Mouse (Mus musculus) ES-CJ7 (cell line): ENCODE results near the gene Sfr1.
A peak's percentile ranks its signal among the peaks of the same experiment; 100 is the strongest.

ENCODE experiments used
- DNase-seq: peaks from one replicate; pipeline ENCODE4 v3.0.0; 2011; ENCODE audit warnings: low read depth, low spot score

Sfr1 gene

DNA sequence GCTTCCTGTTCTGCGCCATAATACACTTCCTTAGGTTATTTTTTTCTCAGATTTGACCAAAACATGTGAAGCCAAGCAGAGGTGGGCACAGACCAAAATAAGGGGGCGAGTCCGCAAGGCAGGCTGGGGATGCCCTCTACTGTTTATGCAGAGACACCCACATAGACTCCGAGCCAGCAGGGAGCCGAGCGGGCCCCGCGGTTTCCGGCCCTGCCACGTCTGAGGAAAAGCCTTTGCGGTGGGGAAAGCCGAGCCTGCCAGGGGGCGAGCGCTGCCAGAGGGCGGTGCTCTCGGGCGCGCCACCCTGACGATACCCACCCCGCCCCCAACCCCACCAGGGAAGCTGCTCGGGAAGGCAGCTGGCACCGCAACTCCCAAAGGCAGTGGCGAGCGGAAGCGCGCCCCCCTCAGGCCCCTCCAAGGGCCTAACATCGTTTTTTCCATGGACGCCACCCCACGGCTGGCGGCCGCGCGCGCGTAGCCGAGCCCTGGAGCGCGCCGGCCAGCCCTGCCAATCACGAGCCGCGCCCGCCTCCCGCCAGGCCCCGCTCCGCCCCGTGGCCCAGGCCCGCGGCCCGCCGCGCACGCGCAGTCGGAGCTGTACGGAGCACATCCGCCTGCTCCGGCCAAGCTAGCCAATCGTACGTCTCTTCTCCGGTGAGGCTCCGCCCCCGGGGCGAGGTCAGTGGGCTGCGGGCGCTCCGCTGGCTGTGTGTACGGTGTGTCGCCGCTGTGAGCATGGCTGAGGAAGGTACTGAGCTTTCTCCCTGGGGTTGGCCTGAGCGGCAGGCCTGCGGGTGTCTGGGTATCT, at the start of gene Sfr1:
Sfr1 (plus strand) TSS at position 612 of the 811 bp plus-strand sequence.
- peak; percentile 96 for DNase-seq

DNA sequence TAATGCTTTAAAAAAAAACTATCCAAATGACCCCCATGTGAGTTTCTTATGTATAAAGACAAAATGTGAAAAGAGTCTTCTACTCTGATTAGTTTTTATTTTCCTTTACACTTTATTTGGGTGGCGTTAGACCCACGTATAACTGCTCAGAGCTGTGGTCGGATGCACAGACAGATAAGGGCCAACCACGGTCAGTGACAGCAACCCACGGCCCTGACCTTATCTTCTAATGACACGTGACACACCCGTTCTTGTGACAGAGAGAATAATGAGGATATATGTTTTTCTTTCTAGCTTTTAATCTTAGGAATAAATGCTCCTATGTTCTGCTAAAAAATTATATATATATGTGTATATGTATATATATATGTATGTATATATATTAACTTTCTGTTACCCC, 41.9 kb upstream of the Sfr1 start:
- DNase-seq, result no peak

DNA sequence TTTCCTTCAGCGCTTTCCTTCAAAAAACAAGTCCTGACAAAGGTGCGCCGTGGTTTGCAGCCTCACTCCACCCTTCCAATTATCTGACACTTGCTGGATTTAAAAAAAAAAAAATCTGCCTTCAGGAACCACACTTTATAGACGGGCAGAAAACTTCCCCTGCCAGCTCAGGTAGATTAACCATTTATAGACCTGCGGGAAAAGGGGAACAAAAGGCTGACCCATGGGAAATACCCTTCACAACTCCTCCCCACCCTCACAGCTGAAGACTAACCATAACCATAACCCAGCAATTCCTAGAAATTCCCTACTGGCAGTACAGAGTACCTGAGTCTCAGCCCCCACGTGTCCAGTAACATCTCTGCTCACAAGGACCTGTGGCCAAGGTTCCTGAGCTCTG, 39.5 kb upstream of the Sfr1 start, which contains the start of gene Col17a1:
Col17a1 (minus strand) TSS at position 101 of the 400 bp plus-strand sequence.
- DNase-seq, result no peak

DNA sequence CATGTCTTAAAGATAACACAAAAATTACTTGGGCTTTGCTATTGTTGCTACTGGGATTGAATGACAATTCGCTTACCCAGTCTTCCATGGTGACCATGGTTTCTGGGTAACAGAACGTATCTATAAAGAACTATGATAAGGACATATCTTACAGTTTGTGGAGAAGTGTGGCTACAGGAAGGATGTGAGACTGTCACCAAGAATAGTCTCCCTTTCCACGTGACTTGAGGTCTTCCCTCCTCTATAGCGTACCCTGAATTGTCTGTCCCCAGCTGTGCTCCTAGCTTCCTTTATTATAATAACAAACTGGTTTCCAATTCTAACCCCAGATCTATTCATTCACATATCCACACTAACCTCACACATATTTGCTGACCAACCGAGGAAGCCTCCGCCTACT, 35.8 kb upstream of the Sfr1 start:
- no peak for DNase-seq

DNA sequence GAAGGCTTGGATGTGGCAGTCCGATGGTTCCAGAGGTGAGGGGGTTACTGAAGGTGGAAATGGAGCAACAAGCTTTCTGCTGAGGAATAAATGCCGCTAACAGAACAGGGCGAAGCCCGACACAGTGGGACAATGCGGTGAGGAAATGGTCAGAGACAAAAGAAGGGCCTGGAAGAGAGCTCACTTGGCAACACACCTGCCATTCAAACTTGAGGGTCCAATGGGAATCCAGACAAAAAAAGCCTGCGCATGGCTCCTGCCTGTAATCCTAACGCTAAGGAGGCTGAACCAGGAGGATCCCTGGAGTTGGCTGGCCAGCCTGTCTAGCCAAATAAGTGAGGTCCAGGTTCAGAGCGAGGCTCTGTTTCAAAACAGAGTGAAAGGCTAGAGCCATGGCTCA, 35.1 kb upstream of the Sfr1 start:
- peak; percentile 68 for DNase-seq

DNA sequence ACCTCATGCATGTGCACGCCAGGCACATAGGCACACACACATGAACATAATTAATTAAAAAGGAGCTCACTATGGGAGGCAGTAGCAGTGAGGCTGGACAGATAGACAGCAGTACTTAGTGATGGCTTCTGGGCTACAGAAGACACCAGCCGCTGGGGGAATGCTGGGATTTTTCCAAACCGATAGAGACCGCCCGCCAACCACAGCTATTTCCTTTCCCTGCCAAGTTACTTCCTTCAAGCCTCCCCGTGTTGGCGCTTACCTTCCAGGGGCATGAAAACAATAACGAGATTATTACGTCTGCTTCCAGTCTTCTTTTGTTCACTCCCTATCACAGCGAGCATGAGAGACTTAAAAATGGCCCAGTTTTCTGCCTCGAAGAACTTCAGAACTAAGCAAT, 34.4 kb upstream of the Sfr1 start:
- DNase-seq, result no peak

DNA sequence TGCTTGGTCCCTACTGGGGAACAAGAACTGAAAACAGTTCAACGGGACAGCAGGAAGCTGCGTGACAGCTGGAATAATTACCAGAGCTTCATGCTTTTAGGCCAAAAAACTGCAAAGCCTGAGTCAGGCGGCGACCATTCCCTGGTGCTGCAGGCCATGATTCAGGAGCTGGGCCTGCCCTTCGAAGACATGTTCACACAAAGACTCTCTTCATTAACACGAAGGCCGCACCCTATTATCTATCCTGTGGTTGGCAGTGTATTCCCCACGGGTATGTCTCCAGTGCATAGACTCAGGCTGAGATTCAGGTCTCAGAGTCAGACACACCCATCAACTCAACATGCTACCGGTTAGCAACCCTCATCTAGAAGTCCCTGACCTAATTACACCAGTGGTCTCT, 33.2 kb upstream of the Sfr1 start:
- DNase-seq, result no peak

DNA sequence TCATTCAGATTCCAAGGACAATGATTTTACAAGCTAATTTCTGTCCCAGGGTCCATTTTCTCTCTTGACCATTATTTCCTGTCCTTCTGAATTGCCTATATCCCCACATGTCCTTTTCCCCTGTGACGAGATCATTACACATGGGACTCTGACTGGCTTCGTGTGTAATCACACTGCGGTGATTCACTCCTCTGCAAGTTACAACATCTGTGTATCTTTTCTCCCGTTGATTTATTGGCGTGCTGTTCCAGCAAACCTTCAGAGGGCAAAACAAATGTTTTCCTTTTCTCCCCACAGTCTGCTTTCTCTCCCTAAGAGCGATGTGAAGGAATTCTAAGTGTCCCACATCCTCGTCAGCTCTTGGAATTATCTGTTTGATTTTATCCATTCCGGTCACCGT, 31.7 kb upstream of the Sfr1 start:
- no peak for DNase-seq

DNA sequence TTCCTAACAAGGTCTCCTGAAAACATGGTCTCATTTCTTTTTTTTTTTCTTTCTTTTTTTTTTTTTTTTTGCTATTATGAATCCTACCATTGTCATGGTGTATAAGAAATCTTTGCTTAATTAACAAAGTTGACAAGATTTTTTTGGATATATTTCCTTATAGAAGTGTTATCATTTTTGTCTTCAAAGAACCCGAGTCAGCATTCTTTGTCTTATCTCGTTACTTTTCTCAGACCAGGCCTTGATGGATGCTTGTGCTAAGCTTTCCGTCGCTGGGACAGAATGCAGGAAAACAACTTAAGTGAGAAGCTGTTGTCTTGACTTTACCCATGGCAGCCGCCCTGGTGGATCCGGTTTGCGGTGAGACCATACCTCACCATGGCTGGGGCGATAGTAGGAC, 31.0 kb upstream of the Sfr1 start:
- DNase-seq, result no peak

DNA sequence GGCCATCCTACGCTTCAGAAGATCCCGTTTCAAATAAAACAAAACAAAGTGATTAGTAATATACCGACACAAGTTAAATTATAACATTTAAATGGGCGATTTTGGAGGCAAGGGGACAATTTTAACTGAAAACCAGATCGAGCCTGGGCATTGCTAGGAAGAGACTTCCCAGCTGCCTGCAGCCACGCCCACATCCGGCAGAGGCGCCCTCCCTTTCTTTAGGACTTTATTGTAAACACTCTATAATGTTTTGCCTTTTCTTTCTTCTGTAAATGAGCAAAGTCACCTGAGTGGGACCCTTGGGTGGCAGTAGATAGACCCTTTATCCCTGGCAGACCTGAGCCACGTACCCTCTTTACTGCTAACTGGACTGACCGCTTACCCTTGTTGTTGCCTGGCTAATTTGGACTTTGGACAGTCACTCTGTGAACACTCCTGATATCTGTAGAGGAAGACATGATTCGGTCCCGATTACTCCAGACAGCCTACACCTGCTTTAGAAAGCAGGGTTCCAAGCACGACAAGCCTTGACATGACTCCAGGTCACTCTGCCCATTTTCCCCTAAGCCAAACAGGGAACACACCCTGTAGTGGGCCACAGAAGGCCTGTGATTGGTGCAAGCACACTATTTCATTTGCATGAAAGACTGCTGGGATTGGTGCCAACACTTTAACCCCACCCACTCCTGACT, 26.3 kb upstream of the Sfr1 start:
- peak; percentile 80 for DNase-seq

DNA sequence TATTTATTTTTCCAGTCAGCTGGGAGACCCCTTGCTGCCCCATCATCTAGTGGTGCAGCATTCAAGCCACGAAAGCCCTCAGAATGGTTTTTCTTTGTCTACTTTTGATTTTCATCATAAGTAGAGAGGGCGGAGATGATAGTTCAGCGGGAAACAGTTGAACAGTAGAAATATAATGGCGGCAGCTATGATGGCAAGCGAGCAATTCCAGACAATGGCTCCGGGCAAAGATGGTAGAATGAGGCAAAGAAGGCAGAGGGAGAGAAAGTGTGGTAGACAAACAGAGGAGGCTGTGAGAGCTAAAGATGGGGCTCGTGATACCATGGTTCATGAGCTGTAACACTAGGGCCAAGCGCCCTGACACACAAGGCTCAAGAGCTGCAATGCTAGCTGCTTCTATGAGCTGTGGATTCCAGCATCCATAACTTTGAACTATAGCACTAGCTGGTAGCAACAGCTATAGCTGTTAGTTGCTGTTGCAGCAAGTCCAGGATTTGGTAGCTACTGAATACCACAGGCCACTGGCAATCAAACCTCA, 25.6 kb upstream of the Sfr1 start:
- DNase-seq, result peak; percentile 78

DNA sequence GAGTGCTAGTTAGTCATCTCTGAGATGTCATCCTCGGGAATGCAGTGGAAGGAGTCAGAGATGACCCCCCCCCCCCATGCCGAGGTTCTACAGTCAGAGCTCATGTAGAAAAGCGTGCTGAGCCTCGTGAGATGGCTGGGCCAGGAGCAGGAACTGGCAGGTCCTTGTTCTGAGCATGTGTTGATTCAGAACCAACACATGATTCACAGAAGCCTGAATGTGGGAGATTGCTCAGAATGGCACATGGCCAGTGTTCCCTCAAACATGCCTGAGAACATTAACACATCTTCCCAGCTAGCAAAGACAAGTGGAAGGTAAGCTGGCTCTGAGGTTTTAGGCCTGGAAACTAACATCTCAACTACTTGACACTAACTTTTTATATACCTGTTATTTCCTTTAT, 21.1 kb upstream of the Sfr1 start:
- no peak for DNase-seq

DNA sequence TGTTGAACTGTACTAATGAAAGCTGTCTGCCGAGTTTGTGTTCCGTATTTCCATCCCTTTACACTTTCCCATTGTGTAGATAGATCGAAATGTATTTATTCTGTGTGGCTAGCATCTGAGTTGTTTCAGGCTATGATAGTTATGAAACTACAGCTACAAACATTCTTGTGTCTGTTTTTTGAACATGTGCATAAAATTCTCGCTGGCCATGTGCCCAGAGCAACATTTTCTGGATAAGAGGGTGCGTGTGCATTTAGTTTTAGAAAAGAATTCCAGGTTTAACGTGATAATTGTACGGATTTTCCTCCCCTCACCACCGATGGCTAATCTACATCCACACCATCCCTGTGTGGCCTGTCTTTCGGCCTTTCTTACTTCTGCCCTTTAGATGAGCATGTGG, 18.0 kb upstream of the Sfr1 start:
- DNase-seq, result no peak

DNA sequence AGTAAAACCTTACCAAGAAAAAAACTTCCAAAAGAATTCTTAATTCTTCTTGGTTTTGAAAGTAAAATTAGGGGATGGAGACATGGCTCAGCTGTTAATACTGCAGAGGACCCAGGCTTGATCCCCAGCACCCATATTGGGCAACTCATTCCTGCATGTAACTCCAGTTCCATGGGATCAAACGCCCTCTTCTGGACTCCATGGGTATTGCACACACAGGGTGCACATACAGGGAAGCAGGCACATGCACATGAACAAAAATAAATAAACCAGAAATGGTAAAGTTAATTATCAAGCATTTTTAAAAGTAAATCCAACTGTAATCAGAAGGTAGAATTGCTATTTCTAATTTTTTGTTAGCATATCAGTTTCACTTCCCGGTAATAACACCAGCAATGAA, 15.3 kb upstream of the Sfr1 start:
- peak; percentile 35 for DNase-seq

DNA sequence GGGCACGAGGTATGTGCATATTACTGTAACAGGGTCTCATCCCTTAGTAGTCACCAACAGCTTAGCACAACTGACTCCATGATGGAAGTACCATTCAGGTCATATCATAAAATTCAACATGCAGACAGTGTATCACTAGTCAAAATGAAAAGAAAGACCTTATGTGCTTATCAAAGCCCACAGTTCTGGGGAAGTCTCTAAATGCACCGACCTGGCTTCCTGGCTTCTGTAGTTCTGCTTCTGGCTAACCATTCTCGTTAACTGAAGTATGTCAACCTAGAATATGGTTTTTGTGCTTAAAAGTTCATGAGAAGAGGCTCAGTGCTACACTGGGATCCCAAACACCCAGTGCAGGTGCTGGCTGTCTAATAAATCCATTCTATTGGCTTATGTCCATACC, 12.3 kb upstream of the Sfr1 start:
- no peak for DNase-seq

DNA sequence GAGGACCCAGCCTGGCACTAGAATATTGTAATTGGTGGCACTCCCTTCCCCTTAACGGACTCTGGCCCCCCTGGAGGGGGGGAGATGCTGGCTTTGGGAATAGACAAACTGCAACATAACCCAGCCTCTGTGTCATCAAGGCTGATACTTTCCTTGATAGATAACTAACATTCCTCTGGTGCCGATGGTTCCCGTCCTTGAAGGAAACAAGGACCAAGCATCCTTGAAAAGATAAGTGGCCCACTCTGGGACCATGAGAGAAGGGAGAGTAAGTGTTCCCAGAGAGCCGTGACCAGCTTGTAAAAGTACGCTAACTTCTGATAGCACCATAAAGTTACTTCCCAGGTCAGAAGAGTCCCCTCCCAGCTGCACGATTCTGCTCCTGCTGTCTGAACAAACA, 9.0 kb upstream of the Sfr1 start:
- no peak for DNase-seq

DNA sequence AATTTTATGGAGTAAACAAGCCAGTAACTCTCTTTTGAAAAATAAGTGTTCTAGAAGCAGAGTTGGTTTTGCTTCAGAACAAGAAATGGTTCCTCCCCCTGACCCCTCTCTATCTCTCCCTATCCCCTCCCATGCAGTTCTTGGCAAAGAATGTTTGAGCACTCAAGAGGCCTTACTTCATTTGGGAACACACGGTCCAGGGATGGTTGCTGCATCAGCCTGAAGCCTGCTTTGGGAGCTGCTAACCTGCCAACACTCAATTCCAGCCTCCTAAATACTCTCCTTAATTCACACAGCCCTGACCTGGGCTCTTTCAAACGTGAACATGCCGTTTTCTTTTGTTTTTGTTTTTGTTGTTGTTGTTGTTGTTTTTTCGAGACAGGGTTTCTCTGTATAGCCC, 6.6 kb upstream of the Sfr1 start:
- DNase-seq, result no peak

DNA sequence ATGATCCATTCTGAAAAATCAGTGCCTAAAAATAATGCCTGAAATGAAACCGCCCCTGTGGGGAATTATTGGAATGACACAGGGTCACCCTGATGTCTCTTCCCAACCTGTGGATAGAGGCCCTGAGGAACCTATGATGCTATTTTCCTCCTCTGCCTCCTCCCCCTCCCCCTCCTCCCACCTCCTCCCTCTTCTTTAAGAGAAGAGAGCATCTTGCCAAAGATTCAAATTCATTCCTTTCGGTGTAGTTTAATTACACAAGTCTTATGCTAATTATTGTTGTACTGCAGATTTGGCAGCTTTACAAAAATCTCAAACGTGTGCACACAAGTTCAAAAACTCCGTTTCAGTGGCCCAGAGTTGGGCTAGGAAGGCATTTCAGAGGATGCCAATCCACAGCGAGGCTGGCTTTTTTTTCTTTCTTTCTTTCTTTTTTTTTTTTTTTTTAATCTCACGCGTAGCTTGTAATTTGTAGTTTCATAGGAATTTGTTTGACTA, 5.8 kb upstream of the Sfr1 start:
- no peak for DNase-seq

DNA sequence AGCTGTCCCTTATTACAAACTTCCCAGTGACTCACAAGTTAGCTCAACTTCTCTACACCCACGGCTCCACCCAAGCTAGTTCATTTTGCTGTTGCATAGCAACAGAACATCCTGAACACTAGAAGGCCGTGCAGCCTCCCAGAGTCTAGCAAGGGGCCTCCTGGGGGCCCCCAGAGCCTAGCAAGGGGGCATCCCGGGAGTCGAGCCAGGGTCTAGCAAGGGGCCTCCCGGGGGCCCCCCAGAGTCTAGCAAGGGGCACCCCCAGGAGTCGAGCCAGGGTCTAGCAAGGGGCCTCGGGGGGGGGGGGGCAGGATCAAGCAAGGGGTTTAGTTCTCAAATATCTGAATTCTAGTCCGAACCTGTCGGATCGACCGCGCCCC, 801 bp upstream of the Sfr1 start:
- peak; percentile 69 for DNase-seq

DNA sequence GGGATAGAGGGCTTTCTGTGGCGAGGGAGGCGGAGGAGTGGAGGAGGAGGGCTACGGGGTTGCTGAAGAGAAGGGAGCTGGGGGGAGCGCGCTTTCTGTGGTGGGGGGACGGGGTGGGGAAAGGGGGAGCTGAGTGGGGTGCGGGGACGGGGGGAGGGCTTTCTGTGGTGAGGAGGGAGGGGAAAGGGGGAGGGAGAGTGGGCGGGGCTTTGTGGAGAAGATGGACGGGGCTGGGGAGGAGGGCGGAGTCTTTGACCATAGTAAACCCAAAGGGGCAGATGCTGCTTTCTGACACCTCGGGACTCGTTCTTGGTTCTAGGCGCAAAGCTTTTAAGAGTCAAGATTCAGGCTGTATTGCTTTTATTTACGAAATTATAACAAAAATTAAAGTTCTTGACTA, 449 bp downstream of the Sfr1 start:
- peak; percentile 67 for DNase-seq

DNA sequence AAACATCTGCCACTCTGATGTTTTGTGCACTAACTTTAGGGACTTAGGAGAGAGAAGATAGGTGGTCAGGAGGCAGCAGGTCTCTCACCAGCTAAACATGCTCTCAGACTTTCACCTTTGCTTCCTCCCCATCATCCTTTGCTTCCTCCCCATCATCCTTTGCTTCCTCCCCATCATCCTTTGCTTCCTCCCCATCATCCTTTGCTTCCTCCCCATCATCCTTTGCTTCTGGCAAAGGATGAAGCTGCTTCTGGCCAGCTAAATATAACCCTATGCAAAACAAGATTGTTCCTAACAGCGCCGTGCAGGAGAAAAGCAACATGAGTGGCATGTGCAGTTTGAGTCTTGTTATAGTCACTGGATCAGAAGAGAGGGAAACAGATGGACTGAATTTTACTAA, 15.6 kb downstream of the Sfr1 start:
- no peak for DNase-seq

DNA sequence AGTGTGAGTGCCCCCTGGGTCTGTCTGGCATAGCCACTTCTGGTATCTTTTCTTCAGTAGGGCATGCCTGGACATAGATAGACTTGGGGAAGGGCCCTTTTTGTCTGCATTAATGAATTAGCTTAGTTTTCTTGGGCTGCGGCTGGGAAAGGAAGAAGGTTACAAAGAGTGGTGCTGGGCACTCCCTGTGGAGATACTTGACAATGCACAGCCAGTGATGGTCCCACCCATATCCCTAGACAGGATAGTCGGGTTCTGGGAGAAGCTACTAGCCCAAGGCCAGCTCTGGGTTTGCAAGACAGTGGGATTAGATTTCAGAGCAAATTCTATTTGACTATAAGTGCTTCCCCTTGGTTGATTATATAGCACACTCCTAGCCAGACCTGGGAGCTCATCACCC, 17.5 kb downstream of the Sfr1 start:
- peak; percentile 71 for DNase-seq

DNA sequence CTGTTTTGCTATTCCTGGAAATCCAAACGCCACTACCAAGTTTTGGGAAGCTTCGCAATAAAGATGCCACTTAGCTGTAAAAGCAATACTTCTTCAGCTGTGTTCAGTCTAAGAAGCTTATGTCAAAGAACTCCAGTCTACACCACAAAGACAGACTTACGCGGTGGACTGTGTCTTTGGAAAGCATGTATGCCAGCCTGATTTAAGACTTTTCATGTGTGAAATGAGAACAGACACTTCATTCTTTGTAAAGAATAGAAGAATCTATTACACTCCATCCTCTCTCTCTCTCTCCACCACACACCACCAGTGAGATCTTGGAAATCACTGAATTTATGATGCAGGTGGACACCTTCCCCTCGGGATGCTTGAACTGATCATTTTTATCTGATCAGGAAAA, 18.9 kb downstream of the Sfr1 start:
- DNase-seq, result no peak
